Mouse (Mus musculus) liver, embryonic 14.5 days (tissue): ENCODE measurements around the gene Nme7.

Source experiments
- CTCF ChIP-seq: IDR thresholded peaks from 2 replicates; pipeline ENCODE4 v1.5.1; 2016; ENCODE audit warnings: antibody characterized with exemption, low read depth, control low read depth
- EP300 ChIP-seq: IDR thresholded peaks from 2 replicates; pipeline ENCODE4 v1.6.1; 2016; ENCODE audit warnings: antibody characterized with exemption, low read depth

- TF ChIP-seq CTCF (no peak), EP300 (no peak)
Measured at GRCm38 (mm10) chr1:164474310-164474709, 170.4 kb downstream of the Nme7 start.
